Mouse (Mus musculus): ENCODE measurements around the gene 1600002K03Rik. TPM values are rescaled to one million over a fixed set of nuclear protein-coding genes. Genes with fewer than 3 reads are reported as not detected.

The 1600002K03Rik gene
- polyA plus RNA-seq, 1 experiment from 2014 or later, result 6.4 TPM

DNA sequence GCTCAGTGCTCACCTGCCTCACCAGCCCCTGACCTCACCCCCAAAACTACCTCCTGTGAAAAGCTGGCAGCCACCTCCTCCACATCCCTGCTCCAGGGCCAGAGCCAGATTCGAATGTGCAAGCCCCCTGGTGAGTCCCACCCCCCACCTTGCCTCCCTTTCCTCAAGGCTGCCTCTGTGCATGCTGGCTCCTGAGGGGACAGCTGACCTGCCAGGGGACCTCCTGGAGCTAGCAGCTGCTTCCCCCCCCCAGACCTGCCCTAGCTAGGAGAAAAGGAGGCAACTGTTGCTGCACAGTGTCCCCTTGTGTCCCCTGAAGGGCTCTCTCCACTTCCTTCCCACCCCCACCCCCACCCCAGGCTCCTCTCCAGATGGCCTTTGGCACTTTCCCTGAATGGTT, 17.5 kb upstream of the 1600002K03Rik start:
- ATAC-seq (replicated peaks; ENCODE audit: low FRiP score) (no peak), DNase-seq (ENCODE audit: low spot score) (no peak)
- Histone ChIP-seq H3K27ac (ENCODE audit: low read depth, low read length) (no peak overlapping the region), H3K36me3 (ENCODE audit: control insufficient read depth, insufficient read depth, low read length) (peaks cover 50% of the 10 kb centered on the region), H3K9me3 (ENCODE audit: control insufficient read depth, low read length) (no peaks in the 10 kb centered on the region), H3K9ac (ENCODE audit: low read length) (no peak overlapping the region), H3K4me3 (ENCODE audit: low read depth, low read length) (no peak overlapping the region), H3K4me2 (ENCODE audit: low read depth, low read length, severe bottlenecking) (no peak overlapping the region), H3K27me3 (ENCODE audit: control insufficient read depth, insufficient read depth, low read length) (no peaks in the 10 kb centered on the region), H3K4me1 (replicated peaks; ENCODE audit: control insufficient read depth, insufficient read depth, low read length) (peaks cover 63% of the 10 kb centered on the region)
- WGBS, result 54% methylated on average over 1 of the region's 1 CpGs

DNA sequence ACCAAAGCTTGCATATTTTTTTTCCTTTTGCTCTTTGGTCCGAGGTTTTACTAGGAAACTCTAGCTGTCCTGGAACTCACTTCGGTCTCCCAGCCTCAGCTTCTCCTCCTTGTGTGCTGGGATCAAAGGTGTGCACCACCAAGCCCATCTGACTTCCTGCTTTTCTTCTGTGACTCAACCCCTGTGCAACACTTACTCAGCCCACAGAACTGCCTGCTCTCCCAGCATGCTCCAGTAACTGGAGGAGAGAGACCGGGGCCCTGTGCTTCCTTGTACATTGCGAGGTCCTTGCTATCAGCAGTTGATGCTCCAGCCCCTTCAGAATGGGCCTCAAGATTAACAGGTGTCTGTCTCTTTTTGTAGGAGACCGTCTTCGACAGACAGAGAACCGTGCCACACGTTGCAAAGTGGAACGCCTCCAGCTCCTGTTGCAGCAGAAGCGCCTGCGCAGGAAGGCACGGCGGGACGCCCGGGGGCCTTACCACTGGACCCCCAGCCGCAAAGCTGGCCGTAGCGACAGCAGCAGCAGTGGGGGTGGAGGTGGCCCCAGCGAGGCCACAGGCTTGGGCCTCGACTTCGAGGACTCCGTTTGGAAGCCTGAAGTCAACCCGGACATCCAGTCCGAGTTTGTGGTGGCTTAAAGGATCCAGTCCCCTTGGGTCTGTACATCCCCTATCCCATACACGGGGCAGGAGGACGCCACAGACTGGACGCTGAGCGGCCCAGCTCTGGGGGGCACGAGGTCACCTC, 16.6 kb upstream of the 1600002K03Rik start:
- ATAC-seq (replicated peaks; ENCODE audit: low FRiP score) (no peak), DNase-seq (ENCODE audit: low spot score) (no peak)
- WGBS, result 88% methylated on average over 29 of the region's 29 CpGs

DNA sequence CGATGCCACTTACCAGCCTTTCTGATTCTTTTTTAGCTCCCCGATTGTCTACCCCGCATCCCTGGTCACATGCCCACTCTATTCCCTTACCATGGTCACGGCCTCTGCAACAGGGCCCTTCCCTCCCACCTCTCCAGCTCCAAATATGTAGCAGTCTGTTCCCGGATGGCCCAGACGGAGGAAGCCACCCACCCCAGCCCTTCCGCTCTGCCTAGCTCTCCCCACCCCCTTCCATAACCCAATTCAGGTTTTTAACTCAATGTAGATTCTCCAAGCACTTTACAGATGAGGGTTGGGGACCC, 16.0 kb upstream of the 1600002K03Rik start:
- peaks cover 47% of the 10 kb centered on the region for H3K36me3 ChIP-seq (ENCODE audit: control insufficient read depth, insufficient read depth, low read length)
- ATAC-seq (replicated peaks; ENCODE audit: low FRiP score) (no peak), DNase-seq (ENCODE audit: low spot score) (no peak)
- peak overlapping the region; percentile 39; the same call in 1 of the 2 replicates for H3K27ac ChIP-seq (ENCODE audit: low read depth, low read length)
- no peak overlapping the region for H3K9ac ChIP-seq (ENCODE audit: low read length)
- H3K27me3 ChIP-seq (ENCODE audit: control insufficient read depth, insufficient read depth, low read length), result no peaks in the 10 kb centered on the region
- 0 out of 2 replicates have a peak overlapping the region, but pooled peaks have one; percentile 9 for H3K4me2 ChIP-seq (ENCODE audit: low read depth, low read length, severe bottlenecking)
- peaks cover 76% of the 10 kb centered on the region for H3K4me1 ChIP-seq (replicated peaks; ENCODE audit: control insufficient read depth, insufficient read depth, low read length)
- H3K4me3 ChIP-seq (ENCODE audit: low read depth, low read length), result no peak overlapping the region
- H3K9me3 ChIP-seq (ENCODE audit: control insufficient read depth, low read length), result no peaks in the 10 kb centered on the region
- 73% methylated on average over 7 of the region's 7 CpGs for WGBS

More for the DNA sequence above, 16.6 kb upstream of the 1600002K03Rik start:
- H3K4me2 ChIP-seq (ENCODE audit: low read depth, low read length, severe bottlenecking), result 0 out of 2 replicates have a peak overlapping the region, but pooled peaks have one; percentile 9
- peaks cover 50% of the 10 kb centered on the region for H3K36me3 ChIP-seq (ENCODE audit: control insufficient read depth, insufficient read depth, low read length)
- peaks cover 72% of the 10 kb centered on the region for H3K4me1 ChIP-seq (replicated peaks; ENCODE audit: control insufficient read depth, insufficient read depth, low read length)
- no peaks in the 10 kb centered on the region for H3K9me3 ChIP-seq (ENCODE audit: control insufficient read depth, low read length)
- no peak overlapping the region for H3K4me3 ChIP-seq (ENCODE audit: low read depth, low read length)
- no peaks in the 10 kb centered on the region for H3K27me3 ChIP-seq (ENCODE audit: control insufficient read depth, insufficient read depth, low read length)
- peak overlapping the region; percentile 39; the same call in 1 of the 2 replicates for H3K27ac ChIP-seq (ENCODE audit: low read depth, low read length)
- H3K9ac ChIP-seq (ENCODE audit: low read length), result no peak overlapping the region; the same call in 1 of the 2 replicates

DNA sequence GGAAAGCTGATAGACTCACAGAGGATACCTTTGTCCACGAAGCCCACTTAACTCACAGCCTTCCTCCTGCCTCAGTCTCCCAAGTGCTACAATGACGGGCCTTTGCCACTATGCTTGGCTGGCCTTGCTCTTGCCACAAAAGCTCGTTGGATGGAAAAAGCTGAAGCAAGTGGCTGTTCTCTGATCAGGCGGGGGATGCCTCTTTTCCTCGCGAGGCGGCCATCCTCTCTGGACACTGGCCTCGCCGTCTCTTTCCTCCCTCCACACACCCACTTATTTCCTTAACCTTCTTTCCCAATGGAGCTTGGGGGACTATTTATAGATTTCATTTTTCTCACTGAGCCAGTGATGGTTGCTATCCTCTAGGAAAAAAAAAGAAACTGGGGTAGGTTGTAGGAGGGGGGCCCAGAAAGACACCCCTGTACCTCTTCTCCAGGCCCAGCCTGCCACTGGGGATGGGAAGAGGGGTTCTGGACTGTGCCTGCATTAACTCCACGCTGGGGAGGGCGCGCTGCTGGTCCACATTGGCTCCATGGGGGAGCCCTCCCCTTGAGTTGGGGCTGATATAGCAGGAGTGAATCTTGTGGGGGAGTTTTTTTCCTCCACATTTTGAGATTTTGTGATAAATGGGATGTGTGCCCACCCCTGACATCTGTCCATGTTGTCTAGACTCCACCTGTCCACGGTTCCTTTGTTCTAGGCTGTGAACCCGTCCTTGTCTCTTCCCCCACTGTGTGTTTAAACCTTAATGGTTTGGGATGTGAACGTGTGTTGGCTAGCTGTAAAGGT, 15.4 kb upstream of the 1600002K03Rik start:
- no peaks in the 10 kb centered on the region for H3K27me3 ChIP-seq (ENCODE audit: control insufficient read depth, insufficient read depth, low read length)
- peak overlapping the region; percentile 0; the same call in 1 of the 2 replicates for H3K9ac ChIP-seq (ENCODE audit: low read length)
- no peaks in the 10 kb centered on the region for H3K9me3 ChIP-seq (ENCODE audit: control insufficient read depth, low read length)
- H3K4me3 ChIP-seq (ENCODE audit: low read depth, low read length), result 0 out of 2 replicates have a peak overlapping the region, but pooled peaks have one; percentile 6
- H3K4me2 ChIP-seq (ENCODE audit: low read depth, low read length, severe bottlenecking), result no peak overlapping the region
- ATAC-seq (replicated peaks; ENCODE audit: low FRiP score) (no peak), DNase-seq (ENCODE audit: low spot score) (no peak)
- WGBS, result 65% methylated on average over 15 of the region's 15 CpGs
- H3K27ac ChIP-seq (ENCODE audit: low read depth, low read length), result peak overlapping the region; percentile 39
- peaks cover 46% of the 10 kb centered on the region for H3K36me3 ChIP-seq (ENCODE audit: control insufficient read depth, insufficient read depth, low read length)
- peaks cover 78% of the 10 kb centered on the region for H3K4me1 ChIP-seq (replicated peaks; ENCODE audit: control insufficient read depth, insufficient read depth, low read length)

GRCm38 (mm10) chr10:80158307-80158986, 14.3 kb upstream of the 1600002K03Rik start:
- peak overlapping the region; percentile 54 for H3K27ac ChIP-seq (ENCODE audit: low read depth, low read length)
- H3K36me3 ChIP-seq (ENCODE audit: control insufficient read depth, insufficient read depth, low read length), result peaks cover 38% of the 10 kb centered on the region
- no peak for ATAC-seq (replicated peaks; ENCODE audit: low FRiP score)
- no peaks in the 10 kb centered on the region for H3K27me3 ChIP-seq (ENCODE audit: control insufficient read depth, insufficient read depth, low read length)
- DNase-seq (ENCODE audit: low spot score), result peak; percentile 81
- H3K4me1 ChIP-seq (replicated peaks; ENCODE audit: control insufficient read depth, insufficient read depth, low read length), result peaks cover 67% of the 10 kb centered on the region
- H3K4me2 ChIP-seq (ENCODE audit: low read depth, low read length, severe bottlenecking), result no peak overlapping the region
- 19% methylated on average over 18 of the region's 18 CpGs for WGBS
- no peaks in the 10 kb centered on the region for H3K9me3 ChIP-seq (ENCODE audit: control insufficient read depth, low read length)
- no peak overlapping the region for H3K4me3 ChIP-seq (ENCODE audit: low read depth, low read length)
- no peak overlapping the region for H3K9ac ChIP-seq (ENCODE audit: low read length)

DNA sequence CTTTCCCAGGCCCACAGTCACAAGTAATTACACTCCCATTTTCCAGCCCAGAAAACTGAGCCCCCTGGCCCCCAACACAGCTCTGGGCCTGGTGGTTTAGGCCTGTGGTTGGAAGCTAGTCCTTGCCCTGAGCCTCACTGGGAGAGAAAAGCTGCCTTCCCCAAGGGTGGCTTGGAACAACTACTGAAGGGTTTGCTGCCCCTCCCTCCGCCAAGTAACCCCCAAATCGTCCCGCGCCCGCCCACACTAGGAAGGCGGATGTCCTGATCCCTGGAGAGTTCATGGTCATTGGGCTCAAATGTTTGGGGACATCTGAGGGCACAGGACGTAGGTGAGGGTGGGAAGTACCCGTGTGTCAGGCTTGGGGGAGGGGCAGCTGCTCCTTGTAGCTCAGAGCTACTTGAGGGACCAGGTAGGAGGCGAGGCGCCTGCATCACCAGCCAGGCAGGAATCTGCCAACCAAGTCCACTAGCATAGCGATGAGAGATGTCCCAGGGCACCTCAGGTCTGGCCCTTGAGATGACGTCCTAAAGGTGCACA, 13.7 kb upstream of the 1600002K03Rik start:
- peak overlapping the region; percentile 35 for H3K9ac ChIP-seq (ENCODE audit: low read length)
- peak overlapping the region; percentile 54 for H3K27ac ChIP-seq (ENCODE audit: low read depth, low read length)
- H3K36me3 ChIP-seq (ENCODE audit: control insufficient read depth, insufficient read depth, low read length), result peaks cover 32% of the 10 kb centered on the region
- 9% methylated on average over 12 of the region's 12 CpGs for WGBS
- no peaks in the 10 kb centered on the region for H3K27me3 ChIP-seq (ENCODE audit: control insufficient read depth, insufficient read depth, low read length)
- no peaks in the 10 kb centered on the region for H3K9me3 ChIP-seq (ENCODE audit: control insufficient read depth, low read length)
- peak overlapping the region; percentile 37 for H3K4me3 ChIP-seq (ENCODE audit: low read depth, low read length)
- peak overlapping the region; percentile 73 for H3K4me2 ChIP-seq (ENCODE audit: low read depth, low read length, severe bottlenecking)
- DNase-seq (ENCODE audit: low spot score) (peak; percentile 79), ATAC-seq (replicated peaks; ENCODE audit: low FRiP score) (no peak)
- peaks cover 60% of the 10 kb centered on the region for H3K4me1 ChIP-seq (replicated peaks; ENCODE audit: control insufficient read depth, insufficient read depth, low read length)

- peaks cover 24% of the 10 kb centered on the region for H3K36me3 ChIP-seq (ENCODE audit: control insufficient read depth, insufficient read depth, low read length)
- WGBS, result under 1% methylated on average over 55 of the region's 55 CpGs
- ATAC-seq (replicated peaks; ENCODE audit: low FRiP score), result peak; percentile 82
Observed at GRCm38 (mm10) chr10:80159561-80160454, 12.9 kb upstream of the 1600002K03Rik start.

More at GRCm38 (mm10) chr10:80159561-80160454, 12.9 kb upstream of the 1600002K03Rik start:
- peak overlapping the region; percentile 54 for H3K27ac ChIP-seq (ENCODE audit: low read depth, low read length)
- H3K4me3 ChIP-seq (ENCODE audit: low read depth, low read length), result peak overlapping the region; percentile 37
- DNase-seq (ENCODE audit: low spot score), result peak; percentile 98
- H3K4me1 ChIP-seq (replicated peaks; ENCODE audit: control insufficient read depth, insufficient read depth, low read length), result peaks cover 61% of the 10 kb centered on the region
- H3K4me2 ChIP-seq (ENCODE audit: low read depth, low read length, severe bottlenecking), result peak overlapping the region; percentile 73
- H3K9me3 ChIP-seq (ENCODE audit: control insufficient read depth, low read length), result no peaks in the 10 kb centered on the region
- no peaks in the 10 kb centered on the region for H3K27me3 ChIP-seq (ENCODE audit: control insufficient read depth, insufficient read depth, low read length)
- H3K9ac ChIP-seq (ENCODE audit: low read length), result peak overlapping the region; percentile 35
